26 mouse cellular contexts compared by ENCODE assay signal in the genomic region with DNA sequence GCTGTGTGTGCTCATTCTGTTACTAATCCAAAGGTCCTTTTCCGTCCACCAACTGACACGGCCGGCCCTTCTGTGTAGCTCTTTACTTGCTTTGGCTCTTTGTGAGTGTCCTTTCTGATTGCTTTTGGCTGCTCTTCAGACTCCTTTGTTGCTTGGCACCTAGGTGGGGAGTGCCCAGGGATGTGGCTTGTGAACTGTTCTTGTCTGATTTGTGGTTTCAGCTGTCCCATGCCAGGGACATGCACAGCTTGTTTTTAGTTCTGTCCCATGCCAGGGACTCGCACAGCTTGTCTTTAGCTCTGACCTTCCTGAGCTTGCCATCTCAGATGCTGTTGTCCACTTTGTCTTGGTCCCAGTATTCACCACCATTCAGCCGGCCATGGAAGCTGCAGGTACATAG. TPM values are rescaled to one million over a fixed set of nuclear protein-coding genes. Genes with fewer than 3 reads are reported as not detected.
DNase-seq lines count a peak whose midpoint lies in the region; ATAC-seq lines count a peak whose summit lies in the region.
"Had no signal": no experiment of that assay in that cellular context is flagged by ENCODE, and none has a peak within 500 bp of the region (broad histone marks: within the 10 kb centered on the region; RNA-seq: fewer than 3 reads in every experiment).

No protein-coding gene starts in this region.

- peaks cover 16% of the 10 kb centered on the region for H3K4me1 ChIP-seq in heart, embryonic 10.5 days
- H3K4me1 ChIP-seq in megakaryocyte, embryonic 14.5 days, result peaks cover 21% of the 10 kb centered on the region

- peaks cover 37% of the 10 kb centered on the region for H3K36me3 ChIP-seq in heart, embryonic 10.5 days
- peaks cover 49% of the 10 kb centered on the region for H3K36me3 ChIP-seq in megakaryocyte, embryonic 14.5 days (replicated peaks; ENCODE audit: low read length)
- H3K36me3 ChIP-seq: forebrain, embryonic 15.5 days had no signal

- no peak overlapping the region for H3K27ac ChIP-seq in heart, embryonic 10.5 days
- H3K27ac ChIP-seq: embryonic facial prominence, embryonic 10.5 days; embryonic facial prominence, embryonic 13.5 days; forebrain, embryonic 12.5 days; forebrain, embryonic 15.5 days; heart, embryonic 13.5 days; hindbrain, embryonic 14.5 days; hindbrain, postnatal 0 days had no signal

- intact Hi-C loops in heart, postnatal 25 days (cut with DNase I), result no loop called here

- no peak for ATAC-seq in megakaryocyte, adult 5-6 weeks (ENCODE audit: poor library complexity, severe bottlenecking)
- ATAC-seq: activated CD4-positive, CD25-positive, alpha-beta regulatory T cell, adult 4 months; forebrain, embryonic 15.5 days; hindbrain, postnatal 0 days; inflammation-experienced regulatory T-cells, adult 6 months; intestine, embryonic 16.5 days had no signal

- no peak overlapping the region for H3K4me3 ChIP-seq in heart, embryonic 10.5 days
- peak overlapping the region; percentile 47 for H3K4me3 ChIP-seq in megakaryocyte, embryonic 14.5 days (replicated peaks)
- H3K4me3 ChIP-seq: embryonic facial prominence, embryonic 10.5 days; embryonic facial prominence, embryonic 13.5 days; erythroblast, embryonic 14.5 days; forebrain, embryonic 12.5 days; forebrain, embryonic 15.5 days; heart, embryonic 13.5 days had no signal

- peak; percentile 92 for DNase-seq in heart, adult 11 months
- no peak for DNase-seq in heart, postnatal 25 days (ENCODE audit: low spot score)
- peak; percentile 25 for DNase-seq in heart, adult 8-10 months (ENCODE audit: low spot score)
- DNase-seq in heart, embryonic 10.5 days (ENCODE audit: low spot score), result no peak
- DNase-seq: adrenal gland, adult 8-10 months; adrenal gland, postnatal 25 days; cerebellum, adult 11-12 months; cerebellum, adult 8-10 months; cerebellum, postnatal 10 days; cerebellum, postnatal 36 days; embryo, embryonic 11 days; gastrocnemius, postnatal 25 days; heart, postnatal 36 days had no signal

- 89% methylated on average over 5 of the region's 5 CpGs for WGBS in heart, embryonic 10.5 days

- H3K27me3 ChIP-seq in heart, embryonic 10.5 days (ENCODE audit: insufficient read depth, poor library complexity, severe bottlenecking), result no peaks in the 10 kb centered on the region
- H3K27me3 ChIP-seq in megakaryocyte, embryonic 14.5 days (replicated peaks), result no peaks in the 10 kb centered on the region
- H3K27me3 ChIP-seq: embryonic facial prominence, embryonic 13.5 days; forebrain, embryonic 12.5 days; forebrain, embryonic 15.5 days; heart, embryonic 13.5 days had no signal

- H3K9me3 ChIP-seq in heart, embryonic 10.5 days, result no peaks in the 10 kb centered on the region
- H3K9me3 ChIP-seq in megakaryocyte, embryonic 14.5 days, result peaks cover 24% of the 10 kb centered on the region
- H3K9me3 ChIP-seq: embryonic facial prominence, embryonic 10.5 days; embryonic facial prominence, embryonic 13.5 days; forebrain, embryonic 12.5 days; forebrain, embryonic 15.5 days; heart, embryonic 13.5 days had no signal

RNA-seq across cellular contexts. Expression of a gene that starts 4.8 kb away (rescaled TPM):
- 10 to 100 TPM; 32.5 to 34.4 TPM for total RNA-seq in heart, postnatal 25 days (2021)
- total RNA-seq in heart, adult 8-10 months (2022), result 10 to 100 TPM; 30.3 to 35.6 (median 32.7) TPM
- polyA plus RNA-seq in heart, embryonic 10.5 days (2016; fragmentation: Nextera tagmentation; extraction: Ambion mirVana), result 11.8 and 15.6 TPM in 2 replicates
- 5.4 and 20.2 TPM in 2 replicates for polyA plus RNA-seq in megakaryocyte, embryonic 14.5 days (2012; ENCODE audit: insufficient read depth, low replicate concordance)
- 9.6 and 11.8 TPM in 2 replicates for total RNA-seq in megakaryocyte, adult 5-6 weeks (2015)
- 7.1 and 17.9 TPM in 2 replicates for total RNA-seq in megakaryocyte, adult 5-6 weeks (2017)

RNA-seq across cellular contexts. Expression of a gene that starts 59.9 kb away (rescaled TPM):
- total RNA-seq in heart, postnatal 25 days (2021), result under 1 TPM; 0.26 to 0.34 TPM
- under 1 TPM; 0.09 to 0.24 (median 0.16) TPM for total RNA-seq in heart, adult 8-10 months (2022)
- 0.49 and 0.88 TPM in 2 replicates for polyA plus RNA-seq in heart, embryonic 10.5 days (2016; fragmentation: Nextera tagmentation; extraction: Ambion mirVana)
- polyA plus RNA-seq in megakaryocyte, embryonic 14.5 days (2012; ENCODE audit: insufficient read depth, low replicate concordance), result 0.62 TPM in 1 of 2 replicates, not detected in the other
- total RNA-seq in megakaryocyte, adult 5-6 weeks (2015), result not detected in 2 replicates
- not detected in 2 replicates for total RNA-seq in megakaryocyte, adult 5-6 weeks (2017)
- polyA plus RNA-seq: activated CD4-positive, CD25-positive, alpha-beta regulatory T cell, adult 4 months; erythroblast, embryonic 14.5 days; inflammation-experienced regulatory T-cells, adult 6 months had no signal

Comparison
In these comparisons a context has a peak if more than half of its experiments do, and no peak if none do; other contexts are left out.
1. DNase-seq: peak in heart, adult 11 months (single experiment) and heart, adult 8-10 months (single experiment); none in heart, postnatal 25 days (single experiment) and heart, embryonic 10.5 days (single experiment).